In the genomic region with DNA sequence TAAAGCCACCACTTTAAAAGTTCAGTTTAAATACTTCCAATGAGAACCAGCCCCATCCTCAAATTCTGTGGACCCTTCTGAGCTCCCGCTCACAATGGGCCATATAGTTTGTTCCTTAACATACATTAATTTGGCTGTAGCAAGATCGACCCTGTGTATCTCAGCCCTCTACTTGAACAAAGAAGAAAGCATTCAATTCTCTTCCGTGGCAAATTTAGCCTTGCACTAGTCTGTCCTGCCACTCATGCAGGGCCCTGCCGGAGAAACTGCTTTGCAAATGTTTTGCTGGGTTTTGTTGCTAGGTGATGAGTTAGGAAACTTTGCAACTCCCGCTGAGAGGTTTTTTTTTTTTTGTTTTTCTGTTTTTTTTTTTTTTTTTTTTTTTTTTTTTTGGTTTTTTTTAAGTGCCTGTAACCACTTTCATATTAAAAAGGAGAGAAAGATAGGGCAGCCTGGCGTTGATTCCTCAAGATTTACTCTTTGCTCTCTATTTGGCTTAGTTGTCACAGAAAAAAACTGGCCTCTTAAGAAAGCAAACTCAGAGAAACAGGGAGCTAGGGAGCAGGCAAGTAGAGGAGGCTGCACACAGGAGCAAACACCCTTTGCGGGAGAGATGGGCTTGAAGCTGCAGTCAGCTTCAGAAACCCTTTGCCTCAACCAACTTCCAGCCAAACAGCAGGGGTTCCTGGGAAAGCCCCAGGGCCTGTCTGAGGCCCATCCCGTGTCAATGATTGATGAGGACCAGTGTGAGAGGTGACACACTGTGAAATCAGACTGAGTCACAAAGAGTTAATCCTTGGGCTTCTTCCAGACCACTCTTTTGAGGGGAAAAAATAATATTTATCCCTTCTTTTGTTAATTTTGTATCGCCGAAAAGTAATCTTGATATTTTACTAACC, we compare ENCODE assay signal across 7 mouse cellular contexts.
DNase-seq lines count a peak whose midpoint lies in the region; ATAC-seq lines count a peak whose summit lies in the region.

No protein-coding gene starts in this region.

- H3K27ac ChIP-seq in hindbrain, embryonic 12.5 days: peak overlapping the region; percentile 74
- peak overlapping the region; percentile 62; the same call in 1 of the 2 replicates for H3K27ac ChIP-seq in neural tube, embryonic 12.5 days

- ATAC-seq in hindbrain, embryonic 12.5 days (ENCODE audit: low FRiP score): peak; percentile 84
- peak; percentile 89 for ATAC-seq in neural tube, embryonic 12.5 days (ENCODE audit: low FRiP score, low read depth)

- H3K36me3 ChIP-seq in hindbrain, embryonic 12.5 days: no peaks in the 10 kb centered on the region
- no peaks in the 10 kb centered on the region for H3K36me3 ChIP-seq in neural tube, embryonic 12.5 days

- no peak overlapping the region for H3K4me3 ChIP-seq in hindbrain, embryonic 12.5 days
- H3K4me3 ChIP-seq in neural tube, embryonic 12.5 days: no peak overlapping the region

- intact Hi-C loops in left cerebral cortex, postnatal 14 days (cut with DNase I): loop anchor here (5.0 kb wide), 1 partner anchor 62 kb away; no protein-coding TSS in a partner anchor

- H3K4me2 ChIP-seq in hindbrain, embryonic 12.5 days (replicated peaks): 0 out of 2 replicates have a peak overlapping the region, but pooled peaks have one; percentile 21
- H3K4me2 ChIP-seq in neural tube, embryonic 12.5 days (replicated peaks): peak overlapping the region; percentile 23

- WGBS in hindbrain, embryonic 12.5 days: 1% methylated on average over 10 of the region's 10 CpGs
- 2% methylated on average over 10 of the region's 10 CpGs for WGBS in neural tube, embryonic 12.5 days

- peak; percentile 27 to 33 for DNase-seq in left cerebral cortex, postnatal 14 days (ENCODE audit: low spot score in 2 of 2)
- DNase-seq in left cerebral cortex, adult 8-10 months (ENCODE audit: low spot score in 2 of 2): no peak
- peak; percentile 54 for DNase-seq in embryo, embryonic 11.5 days (ENCODE audit: low read depth, low spot score)
- DNase-seq in thymus, postnatal 0 days (ENCODE audit: low spot score): no peak
- DNase-seq in B cell, adult 2 months: no peak

- peaks cover 15% of the 10 kb centered on the region; the same call in 1 of the 2 replicates for H3K4me1 ChIP-seq in hindbrain, embryonic 12.5 days
- peaks cover 10% of the 10 kb centered on the region; the same call in 1 of the 2 replicates for H3K4me1 ChIP-seq in neural tube, embryonic 12.5 days

- H3K9ac ChIP-seq in hindbrain, embryonic 12.5 days: no peak overlapping the region
- no peak overlapping the region for H3K9ac ChIP-seq in neural tube, embryonic 12.5 days

- no peaks in the 10 kb centered on the region for H3K9me3 ChIP-seq in hindbrain, embryonic 12.5 days (replicated peaks)
- no peaks in the 10 kb centered on the region for H3K9me3 ChIP-seq in neural tube, embryonic 12.5 days

- H3K27me3 ChIP-seq in hindbrain, embryonic 12.5 days: no peaks in the 10 kb centered on the region
- no peaks in the 10 kb centered on the region for H3K27me3 ChIP-seq in neural tube, embryonic 12.5 days (replicated peaks)

Comparison
In these comparisons a context has a peak if more than half of its experiments do, and no peak if none do; other contexts are left out.
1. DNase-seq: peak in left cerebral cortex, postnatal 14 days (2 of 2) and embryo, embryonic 11.5 days (single experiment); none in left cerebral cortex, adult 8-10 months (0 of 2), thymus, postnatal 0 days (single experiment) and B cell, adult 2 months (0 of 2).